Mouse (Mus musculus): Measurements from ENCODE around the gene Timm29. TPM values are rescaled to one million over a fixed set of nuclear protein-coding genes. Genes with fewer than 3 reads are reported as not detected.

Gene Timm29
- polyA plus RNA-seq, 1 experiment from 2014 or later, result 53.9 TPM

DNA sequence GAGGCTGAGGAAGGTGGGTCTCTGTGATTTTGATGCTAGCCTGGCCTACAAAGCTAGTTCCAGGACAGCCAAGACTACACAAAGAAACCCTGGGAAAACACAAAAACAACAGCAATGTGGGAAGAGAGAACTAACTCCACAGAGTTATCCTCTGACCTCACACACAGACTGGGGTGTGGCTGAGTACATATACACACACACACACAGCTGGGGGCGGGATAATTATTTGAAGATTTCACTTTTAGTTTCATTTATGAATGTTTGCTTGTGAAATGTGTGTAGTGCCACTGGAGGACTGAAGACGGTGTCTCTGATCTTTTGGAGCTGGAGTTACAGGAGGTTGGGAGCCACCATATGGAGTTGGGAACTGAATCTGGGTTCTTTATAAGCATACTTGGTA is 8.6 kb downstream of the Timm29 start:
- DNase-seq (ENCODE audit: low spot score) (no peak), ATAC-seq (ENCODE audit: low FRiP score) (no peak)
- Histone ChIP-seq H3K4me1 (replicated peaks; ENCODE audit: control insufficient read depth, insufficient read depth, low read length) (no peaks in the 10 kb centered on the region), H3K27ac (ENCODE audit: low read depth, low read length) (no peak overlapping the region), H3K9me3 (ENCODE audit: control insufficient read depth, low read length) (no peaks in the 10 kb centered on the region), H3K36me3 (ENCODE audit: control insufficient read depth, insufficient read depth, low read length) (no peaks in the 10 kb centered on the region), H3K9ac (ENCODE audit: low read depth, low read length) (no peak overlapping the region), H3K27me3 (ENCODE audit: control insufficient read depth, insufficient read depth, low read length) (no peaks in the 10 kb centered on the region), H3K4me2 (replicated peaks; ENCODE audit: low read depth, low read length) (no peak overlapping the region), H3K4me3 (ENCODE audit: low read depth, low read length) (no peak overlapping the region)
- 87% methylated on average over 2 of the region's 2 CpGs for WGBS

DNA sequence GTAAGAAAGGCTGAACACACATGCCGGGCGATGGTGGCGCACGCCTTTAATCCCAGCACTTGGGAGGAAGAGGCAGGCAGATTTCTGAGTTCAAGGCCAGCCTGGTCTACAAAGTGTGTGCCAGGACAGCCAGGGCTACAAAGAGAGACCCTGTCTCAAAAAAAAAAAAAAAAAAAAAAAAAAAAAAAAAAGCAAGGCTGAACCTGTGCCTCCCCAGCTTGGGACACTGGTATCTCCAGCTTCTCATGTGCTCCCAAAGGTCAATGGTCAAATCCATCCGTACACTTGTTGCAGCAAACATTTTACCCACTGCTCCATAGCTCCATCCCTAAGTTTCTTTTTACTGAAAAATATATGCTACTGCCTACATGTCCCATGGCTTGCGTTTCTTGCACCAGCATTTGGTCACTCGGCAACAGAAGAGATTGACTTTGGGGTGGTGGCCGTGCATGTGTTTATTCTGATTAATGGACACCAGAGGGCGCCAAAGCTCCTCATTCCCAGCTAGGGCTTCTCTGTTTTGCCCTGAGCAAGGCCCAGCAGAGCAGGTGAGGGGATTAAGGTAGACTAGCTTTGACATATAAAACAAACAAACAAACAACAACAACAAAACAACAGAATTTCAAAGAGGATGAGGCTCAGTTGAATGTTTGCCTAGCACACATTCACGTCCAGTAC is 9.3 kb downstream of the Timm29 start:
- Histone ChIP-seq H3K36me3 (ENCODE audit: control insufficient read depth, insufficient read depth, low read length) (no peaks in the 10 kb centered on the region), H3K4me2 (replicated peaks; ENCODE audit: low read depth, low read length) (no peak overlapping the region), H3K27me3 (ENCODE audit: control insufficient read depth, insufficient read depth, low read length) (no peaks in the 10 kb centered on the region)

DNA sequence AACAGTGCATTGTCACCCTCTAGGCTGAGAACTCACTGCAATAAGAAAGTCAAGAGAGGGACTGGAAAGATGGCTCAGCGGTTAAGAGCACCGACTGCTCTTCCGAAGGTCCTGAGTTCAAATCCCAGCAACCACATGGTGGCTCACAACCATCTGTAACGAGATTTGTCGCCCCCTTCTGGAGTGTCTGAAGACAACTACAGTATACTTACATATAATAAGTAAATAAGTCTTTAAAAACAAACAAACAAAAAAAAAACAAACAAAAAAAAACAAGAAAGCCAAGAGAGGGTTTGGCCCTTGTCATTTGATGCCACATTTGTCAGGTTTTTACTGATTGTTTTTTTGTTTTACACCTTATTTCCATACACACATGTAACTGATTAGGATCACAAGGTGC is 11.6 kb downstream of the Timm29 start:
- H3K4me3 ChIP-seq (ENCODE audit: low read depth, low read length), result no peak overlapping the region
- ATAC-seq (ENCODE audit: low FRiP score), result no peak
- H3K4me1 ChIP-seq (replicated peaks; ENCODE audit: control insufficient read depth, insufficient read depth, low read length), result no peaks in the 10 kb centered on the region
- H3K9ac ChIP-seq (ENCODE audit: low read depth, low read length), result no peak overlapping the region
- H3K27me3 ChIP-seq (ENCODE audit: control insufficient read depth, insufficient read depth, low read length), result no peaks in the 10 kb centered on the region
- no peak overlapping the region for H3K27ac ChIP-seq (ENCODE audit: low read depth, low read length)
- 75% methylated on average over 5 of the region's 5 CpGs for WGBS
- DNase-seq (ENCODE audit: low spot score), result no peak
- H3K36me3 ChIP-seq (ENCODE audit: control insufficient read depth, insufficient read depth, low read length), result no peaks in the 10 kb centered on the region
- H3K4me2 ChIP-seq (replicated peaks; ENCODE audit: low read depth, low read length), result no peak overlapping the region
- H3K9me3 ChIP-seq (ENCODE audit: control insufficient read depth, low read length), result no peaks in the 10 kb centered on the region

More for the DNA sequence above, 9.3 kb downstream of the Timm29 start:
- H3K4me3 ChIP-seq (ENCODE audit: low read depth, low read length), result no peak overlapping the region
- WGBS, result 50% methylated on average over 10 of the region's 10 CpGs
- ATAC-seq (ENCODE audit: low FRiP score) (peak; percentile 78), DNase-seq (ENCODE audit: low spot score) (peak; percentile 88)
- H3K9me3 ChIP-seq (ENCODE audit: control insufficient read depth, low read length), result no peaks in the 10 kb centered on the region
- H3K27ac ChIP-seq (ENCODE audit: low read depth, low read length), result no peak overlapping the region
- H3K4me1 ChIP-seq (replicated peaks; ENCODE audit: control insufficient read depth, insufficient read depth, low read length), result no peaks in the 10 kb centered on the region
- H3K9ac ChIP-seq (ENCODE audit: low read depth, low read length), result no peak overlapping the region

DNA sequence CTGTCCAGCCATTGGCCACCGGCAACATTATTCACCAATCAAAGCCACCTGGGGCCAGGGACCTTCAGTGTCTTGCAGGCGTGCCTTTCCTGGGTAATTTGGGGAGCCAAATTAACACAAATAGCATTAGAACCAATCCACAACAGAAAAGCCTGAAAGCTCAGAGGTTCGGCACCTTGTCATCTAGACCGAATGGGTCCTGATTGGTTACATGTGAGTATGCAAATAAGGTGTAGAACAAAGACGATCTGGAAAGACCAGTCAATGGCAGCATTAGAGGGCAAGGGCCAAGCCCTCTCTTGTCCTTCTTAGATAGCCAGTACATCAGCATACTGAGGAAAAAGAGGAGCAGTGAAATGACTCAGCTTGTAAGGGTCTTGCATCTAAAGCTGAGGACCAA is 13.3 kb downstream of the Timm29 start:
- Histone ChIP-seq H3K27ac (ENCODE audit: low read depth, low read length) (no peak overlapping the region), H3K4me3 (ENCODE audit: low read depth, low read length) (no peak overlapping the region), H3K36me3 (ENCODE audit: control insufficient read depth, insufficient read depth, low read length) (no peaks in the 10 kb centered on the region), H3K9ac (ENCODE audit: low read depth, low read length) (no peak overlapping the region), H3K9me3 (ENCODE audit: control insufficient read depth, low read length) (no peaks in the 10 kb centered on the region), H3K27me3 (ENCODE audit: control insufficient read depth, insufficient read depth, low read length) (no peaks in the 10 kb centered on the region), H3K4me1 (replicated peaks; ENCODE audit: control insufficient read depth, insufficient read depth, low read length) (no peaks in the 10 kb centered on the region), H3K4me2 (replicated peaks; ENCODE audit: low read depth, low read length) (no peak overlapping the region)
- ATAC-seq (ENCODE audit: low FRiP score) (no peak), DNase-seq (ENCODE audit: low spot score) (no peak)
- WGBS, result 73% methylated on average over 5 of the region's 5 CpGs

DNA sequence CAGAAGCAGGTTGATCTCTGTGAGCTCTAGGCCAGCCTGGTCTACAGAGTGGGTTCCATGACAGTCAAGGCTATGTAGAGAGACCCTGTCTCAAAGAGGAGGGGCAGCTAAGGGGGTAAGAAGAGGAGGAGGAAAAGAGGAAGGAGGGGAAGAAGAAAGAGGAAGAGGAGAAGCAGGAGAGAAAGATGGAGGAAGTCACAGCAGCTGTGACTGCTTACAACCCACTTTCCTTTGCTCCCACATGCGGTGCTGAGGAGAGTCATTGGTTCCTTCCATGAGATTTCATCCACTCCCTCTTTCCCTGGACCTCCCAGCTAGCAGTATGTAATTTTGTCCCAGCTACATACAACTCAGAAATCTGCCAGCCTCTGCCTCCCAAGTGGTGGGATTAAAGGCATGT is 14.1 kb downstream of the Timm29 start:
- Histone ChIP-seq H3K9me3 (ENCODE audit: control insufficient read depth, low read length) (no peaks in the 10 kb centered on the region), H3K9ac (ENCODE audit: low read depth, low read length) (no peak overlapping the region), H3K27me3 (ENCODE audit: control insufficient read depth, insufficient read depth, low read length) (no peaks in the 10 kb centered on the region), H3K27ac (ENCODE audit: low read depth, low read length) (no peak overlapping the region), H3K4me2 (replicated peaks; ENCODE audit: low read depth, low read length) (no peak overlapping the region), H3K4me1 (replicated peaks; ENCODE audit: control insufficient read depth, insufficient read depth, low read length) (no peaks in the 10 kb centered on the region), H3K4me3 (ENCODE audit: low read depth, low read length) (no peak overlapping the region), H3K36me3 (ENCODE audit: control insufficient read depth, insufficient read depth, low read length) (no peaks in the 10 kb centered on the region)
- no peak for ATAC-seq (ENCODE audit: low FRiP score)
- DNase-seq (ENCODE audit: low spot score), result no peak
- WGBS, result 80% methylated on average over 1 of the region's 1 CpGs

DNA sequence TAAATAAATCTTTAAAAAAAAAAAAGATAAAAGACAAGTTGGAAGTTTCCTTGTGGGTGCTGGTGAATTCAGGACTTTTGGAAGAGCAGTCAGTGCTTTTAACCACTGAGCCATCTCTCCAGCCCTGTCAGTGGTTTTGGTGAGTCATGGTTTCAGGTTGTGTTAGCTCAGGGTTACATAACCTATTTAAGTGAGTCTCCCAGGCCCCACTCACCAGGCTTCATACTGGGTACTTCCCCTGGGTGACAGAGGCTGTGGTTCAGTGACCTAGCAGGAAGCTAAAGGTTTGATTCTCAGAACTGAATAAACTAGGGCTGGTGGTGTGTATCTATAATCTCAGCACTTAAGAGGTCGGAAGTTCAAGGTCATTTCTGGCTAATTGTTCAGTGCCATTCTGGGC is 17.3 kb downstream of the Timm29 start:
- Histone ChIP-seq H3K9ac (ENCODE audit: low read depth, low read length) (no peak overlapping the region), H3K27ac (ENCODE audit: low read depth, low read length) (no peak overlapping the region), H3K4me1 (replicated peaks; ENCODE audit: control insufficient read depth, insufficient read depth, low read length) (no peaks in the 10 kb centered on the region), H3K27me3 (ENCODE audit: control insufficient read depth, insufficient read depth, low read length) (no peaks in the 10 kb centered on the region), H3K4me3 (ENCODE audit: low read depth, low read length) (no peak overlapping the region), H3K36me3 (ENCODE audit: control insufficient read depth, insufficient read depth, low read length) (no peaks in the 10 kb centered on the region), H3K9me3 (ENCODE audit: control insufficient read depth, low read length) (no peaks in the 10 kb centered on the region), H3K4me2 (replicated peaks; ENCODE audit: low read depth, low read length) (no peak overlapping the region)
- DNase-seq (ENCODE audit: low spot score), result no peak
- WGBS, result 95% methylated on average over 1 of the region's 1 CpGs
- no peak for ATAC-seq (ENCODE audit: low FRiP score)

DNA sequence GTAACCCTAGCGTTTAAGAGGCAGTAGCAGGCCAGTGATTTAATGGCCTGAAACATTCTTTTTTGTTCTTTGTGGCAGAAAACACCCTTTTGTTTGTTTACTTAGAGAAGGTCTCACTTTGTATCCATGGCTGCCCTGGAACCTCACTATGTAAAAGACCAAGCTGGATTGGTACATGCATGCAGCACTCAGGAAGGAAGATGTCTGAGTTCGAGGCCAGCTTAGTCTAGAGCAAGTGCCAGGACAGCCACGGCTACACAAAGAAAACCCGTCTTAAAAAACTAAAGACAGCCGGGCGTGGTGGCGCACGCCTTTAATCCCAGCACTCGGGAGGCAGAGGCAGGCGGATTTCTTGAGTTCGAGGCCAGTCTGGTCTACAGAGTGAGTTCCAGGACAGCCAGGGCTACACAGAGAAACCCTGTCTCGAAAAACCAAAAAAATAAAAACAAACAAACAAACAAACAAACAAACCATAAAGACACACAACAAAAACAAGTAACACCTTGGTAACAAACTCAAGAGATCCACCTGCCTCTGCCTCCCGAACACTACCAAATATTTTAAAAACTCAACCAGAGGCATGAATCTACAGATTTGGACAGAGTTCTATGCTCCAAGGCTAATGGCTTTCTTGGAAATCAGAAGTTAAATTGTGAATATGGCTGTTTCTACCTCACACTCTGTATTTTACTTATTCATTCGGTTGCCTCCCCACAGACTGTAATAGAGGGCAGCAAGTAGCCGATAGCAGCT is 22.5 kb downstream of the Timm29 start:
- Histone ChIP-seq H3K36me3 (ENCODE audit: control insufficient read depth, insufficient read depth, low read length) (no peaks in the 10 kb centered on the region), H3K27me3 (ENCODE audit: control insufficient read depth, insufficient read depth, low read length) (no peaks in the 10 kb centered on the region), H3K27ac (ENCODE audit: low read depth, low read length) (peak overlapping the region; percentile 98), H3K9ac (ENCODE audit: low read depth, low read length) (peak overlapping the region; percentile 80), H3K4me2 (replicated peaks; ENCODE audit: low read depth, low read length) (peak overlapping the region; percentile 63), H3K4me3 (ENCODE audit: low read depth, low read length) (peak overlapping the region; percentile 63), H3K9me3 (ENCODE audit: control insufficient read depth, low read length) (no peaks in the 10 kb centered on the region), H3K4me1 (replicated peaks; ENCODE audit: control insufficient read depth, insufficient read depth, low read length) (no peaks in the 10 kb centered on the region; the same call in 1 of the 2 replicates)
- ATAC-seq (ENCODE audit: low FRiP score) (no peak), DNase-seq (ENCODE audit: low spot score) (no peak)
- 80% methylated on average over 15 of the region's 15 CpGs for WGBS

DNA sequence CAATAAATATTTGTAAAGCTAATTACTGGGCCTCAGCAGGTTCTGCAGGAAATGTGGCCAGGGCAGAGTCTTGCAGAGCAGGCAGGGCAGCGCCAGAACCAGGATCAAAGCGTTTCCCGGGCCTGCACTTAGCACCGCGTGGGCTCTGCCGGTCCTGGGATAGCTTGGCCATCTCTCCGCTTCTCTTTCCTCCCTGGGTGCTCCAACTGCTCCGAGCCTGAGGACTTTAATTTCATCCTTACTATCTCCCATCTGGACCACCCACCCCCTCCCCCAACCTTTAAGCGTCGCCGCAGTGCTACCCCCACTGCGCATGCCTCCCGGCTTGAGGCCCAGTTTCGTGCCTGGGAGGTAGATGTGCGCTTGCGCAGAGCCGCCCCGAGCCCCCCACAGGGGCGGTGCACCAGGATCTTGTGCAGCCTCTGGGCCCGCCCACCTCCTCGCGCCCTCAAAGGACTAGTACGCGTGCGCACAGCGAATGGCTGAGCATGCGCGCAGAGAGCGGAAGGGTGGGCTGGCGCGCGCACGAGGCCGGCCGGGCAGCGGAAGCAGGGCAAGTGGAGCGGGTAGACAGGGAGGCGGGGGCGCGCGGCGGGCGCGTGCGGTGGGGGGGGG is 23.2 kb downstream of the Timm29 start, which contains the start of gene Smarca4:
Gene Smarca4, plus strand, starts transcription at position 553 of the 615 bp plus-strand sequence.
- peak; percentile 94 for ATAC-seq (ENCODE audit: low FRiP score)

More for the DNA sequence above, 23.2 kb downstream of the Timm29 start, which contains the start of gene Smarca4:
- H3K4me1 ChIP-seq (replicated peaks; ENCODE audit: control insufficient read depth, insufficient read depth, low read length), result no peaks in the 10 kb centered on the region; the same call in 1 of the 2 replicates
- H3K4me2 ChIP-seq (replicated peaks; ENCODE audit: low read depth, low read length), result peak within 1 kb of the TSS; percentile 72
- peak within 1 kb of the TSS; percentile 98 for H3K27ac ChIP-seq (ENCODE audit: low read depth, low read length)
- peak; percentile 100 for DNase-seq (ENCODE audit: low spot score)
- no peaks in the 10 kb centered on the region for H3K9me3 ChIP-seq (ENCODE audit: control insufficient read depth, low read length)
- no peaks in the 10 kb centered on the region for H3K36me3 ChIP-seq (ENCODE audit: control insufficient read depth, insufficient read depth, low read length)
- peak within 1 kb of the TSS; percentile 83 for H3K9ac ChIP-seq (ENCODE audit: low read depth, low read length)
- H3K27me3 ChIP-seq (ENCODE audit: control insufficient read depth, insufficient read depth, low read length), result no peaks in the 10 kb centered on the region
- H3K4me3 ChIP-seq (ENCODE audit: low read depth, low read length), result peak within 1 kb of the TSS; percentile 63
- under 1% methylated on average over 38 of the region's 45 CpGs for WGBS

All from hindbrain, embryonic 11.5 days (tissue).